Mouse (Mus musculus) cerebral cortex, adult 2 months (tissue): Measurements from ENCODE around the gene Myo18a.

Experiments used
- WGBS: fragments of 180-500 bp; shearing (Covaris S2); methylation state at CpG from one replicate; pipeline ENCODE4 v1.1.7; 2018; 5-methylcytosine and 5-hydroxymethylcytosine counted together

Gene Myo18a

GRCm38 (mm10) chr11:77762783-77763672 is at the start of gene Myo18a:
Gene Myo18a, plus strand, starts transcription at chr11:77763246.
- 1% methylated on average over 79 of the region's 79 CpGs for WGBS

GRCm38 (mm10) chr11:77713736-77714135 is 49.3 kb upstream of the Myo18a start:
- WGBS: 93% methylated on average over 3 of the region's 3 CpGs

GRCm38 (mm10) chr11:77719055-77719454 is 44.0 kb upstream of the Myo18a start:
- WGBS: 96% methylated on average over 2 of the region's 2 CpGs

GRCm38 (mm10) chr11:77721389-77721788 is 41.7 kb upstream of the Myo18a start:
- 91% methylated on average over 4 of the region's 4 CpGs for WGBS

- 66% methylated on average over 7 of the region's 7 CpGs for WGBS
These were observed 38.3 kb upstream of the Myo18a start for GRCm38 (mm10) chr11:77724766-77725165.

GRCm38 (mm10) chr11:77725183-77725582 is 37.9 kb upstream of the Myo18a start, which contains the start of gene Cryba1:
Gene Cryba1, minus strand, starts transcription at chr11:77725283.
- 54% methylated on average over 7 of the region's 7 CpGs for WGBS

- 58% methylated on average over 2 of the region's 2 CpGs for whole genome bisulfite sequencing
These were observed 34.5 kb upstream of the Myo18a start for GRCm38 (mm10) chr11:77728587-77728986.

GRCm38 (mm10) chr11:77737289-77737688 is 25.8 kb upstream of the Myo18a start:
- 7% methylated on average over 6 of the region's 6 CpGs for WGBS

GRCm38 (mm10) chr11:77738555-77738954 is 24.5 kb upstream of the Myo18a start:
- 86% methylated on average over 7 of the region's 7 CpGs for WGBS

- 29% methylated on average over 6 of the region's 6 CpGs for WGBS
These were observed 19.1 kb upstream of the Myo18a start for GRCm38 (mm10) chr11:77743966-77744365.

- 96% methylated on average over 4 of the region's 4 CpGs for WGBS
These were observed 16.4 kb upstream of the Myo18a start for GRCm38 (mm10) chr11:77746652-77747051.

GRCm38 (mm10) chr11:77747103-77747502 is 15.9 kb upstream of the Myo18a start:
- 97% methylated on average over 14 of the region's 15 CpGs for WGBS

- 77% methylated on average over 5 of the region's 5 CpGs for WGBS
These were observed 14.1 kb upstream of the Myo18a start for GRCm38 (mm10) chr11:77748996-77749395.

- WGBS: 91% methylated on average over 5 of the region's 5 CpGs
These were observed 10.5 kb upstream of the Myo18a start for GRCm38 (mm10) chr11:77752525-77752924.

- WGBS: 89% methylated on average over 3 of the region's 3 CpGs
These were observed 9.6 kb upstream of the Myo18a start for GRCm38 (mm10) chr11:77753469-77753868.

GRCm38 (mm10) chr11:77760031-77760430 is 3.0 kb upstream of the Myo18a start:
- 85% methylated on average over 4 of the region's 4 CpGs for WGBS

GRCm38 (mm10) chr11:77763673-77764340 is 761 bp downstream of the Myo18a start:
- WGBS: 2% methylated on average over 26 of the region's 26 CpGs

GRCm38 (mm10) chr11:77764694-77765458 is 1.8 kb downstream of the Myo18a start:
- 12% methylated on average over 9 of the region's 9 CpGs for WGBS

- WGBS: 25% methylated on average over 4 of the region's 4 CpGs
These were observed 2.4 kb downstream of the Myo18a start for GRCm38 (mm10) chr11:77765459-77765777.

- WGBS: 7% methylated on average over 35 of the region's 35 CpGs
These were observed 3.4 kb downstream of the Myo18a start for GRCm38 (mm10) chr11:77766351-77767001.

- WGBS: 78% methylated on average over 4 of the region's 4 CpGs
These were observed 6.5 kb downstream of the Myo18a start for GRCm38 (mm10) chr11:77769496-77769895.

GRCm38 (mm10) chr11:77770346-77770745 is 7.3 kb downstream of the Myo18a start:
- WGBS: 73% methylated on average over 8 of the region's 8 CpGs
